Mouse (Mus musculus) inflammation-experienced regulatory T-cells, adult 6 months (primary cell): ENCODE measurements around the gene Myadml2. TPM values are rescaled to one million over a fixed set of nuclear protein-coding genes. Genes with fewer than 3 reads are reported as not detected.

Source experiments
- ATAC-seq: one replicate; pipeline ENCODE4 v1.8.0; 2017
- polyA plus RNA-seq, 3 experiments: library from polyadenylated mRNA; unstranded; fragments of 100-300 nt; shearing (Covaris generic); gene quantifications; one replicate each; pipeline ENCODE4 v1.2.1; 2017

Gene Myadml2
- polyA plus RNA-seq, 3 experiments from 2014 or later, result not detected

DNA sequence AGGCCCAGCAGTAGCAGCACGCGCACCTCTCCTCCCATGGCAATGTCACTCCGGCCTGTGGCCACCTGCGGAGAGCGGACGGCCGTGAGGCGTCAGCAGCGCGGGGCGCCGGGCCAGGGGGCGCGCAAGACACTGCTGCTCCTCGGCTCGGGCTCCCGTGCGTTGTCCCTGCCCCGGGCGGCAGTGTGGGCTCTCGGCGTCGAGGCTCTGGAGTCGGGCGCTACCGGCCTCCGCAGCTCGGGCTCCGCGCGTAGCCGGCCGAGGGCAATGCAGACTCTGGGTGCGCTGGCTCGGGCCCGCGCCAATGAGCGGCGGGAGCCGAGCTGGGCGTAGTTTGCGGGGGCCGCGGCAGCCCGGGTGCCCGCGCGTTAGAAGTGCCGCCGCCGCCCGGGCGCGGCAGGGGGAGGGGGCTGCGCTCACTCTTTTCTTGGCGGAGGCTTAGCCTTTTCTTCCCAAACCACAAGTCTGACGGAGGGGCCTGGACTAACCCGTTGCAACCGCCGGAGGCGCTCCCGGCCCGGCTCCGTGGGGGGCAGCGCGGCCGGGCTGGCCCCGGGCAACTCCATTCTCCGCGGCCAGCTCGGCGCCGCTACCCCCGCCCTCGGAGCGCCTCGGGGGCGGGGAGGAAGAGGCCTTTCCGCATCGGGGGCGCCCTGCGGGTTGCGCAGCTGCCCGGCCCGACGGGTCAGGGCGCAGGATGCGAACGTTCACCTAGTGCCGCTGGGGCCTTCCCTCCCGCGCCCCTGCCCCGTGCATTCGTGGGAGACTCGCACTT, 12.5 kb upstream of the Myadml2 start:
- no peak for ATAC-seq

DNA sequence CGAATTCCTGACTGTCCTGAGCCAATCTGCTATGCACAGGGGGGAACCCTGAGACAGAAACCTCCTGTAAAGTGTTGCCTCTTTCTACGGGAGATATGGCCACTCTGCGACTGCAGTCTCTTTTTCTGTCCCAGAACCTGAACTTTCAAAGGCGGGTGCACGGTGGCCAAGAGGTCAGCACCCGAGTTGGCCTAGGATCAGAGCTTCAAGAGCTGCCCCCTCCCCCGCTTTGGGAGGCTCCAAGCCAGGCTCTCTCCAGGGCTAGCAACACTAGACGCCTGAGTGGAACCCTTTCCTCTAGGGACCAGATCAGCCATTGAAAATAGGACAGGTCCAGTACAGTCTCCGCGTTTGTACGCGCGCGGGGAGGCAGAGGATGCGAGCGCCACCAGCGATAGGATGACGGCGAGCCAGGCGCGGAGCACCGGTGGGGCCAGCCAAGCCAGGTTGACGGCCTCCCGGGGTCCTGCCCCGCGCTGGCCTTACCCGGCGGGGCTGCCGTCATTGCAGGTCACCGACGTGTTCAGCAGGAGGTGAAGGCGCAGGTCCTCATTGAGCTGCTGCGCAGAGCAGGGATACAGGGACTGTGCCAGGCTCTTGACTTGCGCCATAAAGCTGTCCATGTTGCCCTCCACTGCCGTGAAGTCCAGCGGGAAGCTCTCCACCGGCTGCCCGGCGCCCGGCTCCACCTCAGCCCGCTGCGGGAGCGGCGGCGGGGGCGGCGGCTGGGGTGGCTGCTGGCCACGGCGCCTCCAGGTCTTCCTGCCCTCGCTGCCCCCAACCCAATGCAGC, 11.7 kb upstream of the Myadml2 start:
- no peak for ATAC-seq

DNA sequence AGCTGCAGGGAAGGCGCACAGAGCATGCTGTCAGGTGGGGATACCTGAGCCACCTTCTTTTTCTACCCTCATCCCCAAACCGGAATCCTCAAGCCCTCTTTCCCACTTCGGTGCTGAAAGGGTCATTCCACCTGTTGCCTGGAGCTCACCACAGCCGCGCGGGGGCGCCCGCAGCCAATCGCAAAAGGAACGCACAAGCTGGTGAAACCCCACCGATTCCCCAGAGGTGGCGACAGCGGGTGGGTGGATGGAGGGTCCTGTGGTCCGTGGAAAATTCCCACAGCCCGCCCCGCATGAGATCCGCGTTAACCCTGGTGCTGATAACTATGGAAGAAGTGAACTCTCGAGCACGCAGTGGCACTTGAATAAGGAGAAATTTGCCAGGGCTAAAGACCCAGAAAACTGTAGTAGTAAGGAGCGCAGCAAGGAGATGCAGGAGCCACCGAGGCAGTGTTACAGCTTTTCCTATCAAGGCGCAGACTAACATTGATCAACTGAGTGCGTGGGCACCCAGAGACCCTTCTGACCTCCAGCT, 11.0 kb upstream of the Myadml2 start:
- peak; percentile 48 for ATAC-seq

DNA sequence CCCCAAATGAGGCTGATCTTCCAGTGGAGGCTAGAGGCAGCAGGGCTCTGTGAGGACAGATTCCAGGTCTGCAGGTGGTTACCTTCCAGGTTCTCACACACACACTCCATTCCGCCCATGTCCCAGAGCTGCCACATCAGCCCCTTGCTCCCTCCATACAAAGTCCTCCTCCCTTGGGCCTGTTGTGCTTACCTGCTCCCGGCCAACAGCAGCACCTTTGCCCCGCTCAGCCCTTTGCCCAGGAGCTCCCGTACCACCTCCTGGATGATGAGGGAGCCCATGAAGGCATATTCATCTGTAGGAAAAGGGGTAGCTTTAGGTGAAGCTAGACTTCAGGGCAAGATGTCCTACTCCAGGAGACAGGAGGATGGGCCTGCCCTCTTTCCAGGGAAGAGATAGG, 9.3 kb upstream of the Myadml2 start:
- no peak for ATAC-seq

DNA sequence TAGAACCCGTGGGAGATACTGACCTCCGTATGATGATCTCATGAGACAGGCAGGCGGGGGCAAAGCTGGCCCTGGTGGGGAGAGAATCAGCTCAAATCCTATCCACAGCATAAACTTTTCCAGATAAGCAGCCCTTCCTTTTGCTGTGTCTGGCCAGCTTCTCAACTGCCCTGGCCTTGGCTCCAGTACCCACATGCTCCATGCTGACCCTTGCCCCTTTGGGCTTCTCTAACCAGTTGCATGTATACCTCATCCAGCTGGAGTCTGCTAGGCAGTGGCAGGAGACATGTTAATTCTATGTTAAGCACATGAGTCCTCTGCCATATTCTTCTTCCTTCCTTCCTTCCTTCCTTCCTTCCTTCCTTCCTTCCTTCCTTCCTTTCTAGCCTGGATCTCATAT, 6.8 kb upstream of the Myadml2 start:
- ATAC-seq, result no peak

DNA sequence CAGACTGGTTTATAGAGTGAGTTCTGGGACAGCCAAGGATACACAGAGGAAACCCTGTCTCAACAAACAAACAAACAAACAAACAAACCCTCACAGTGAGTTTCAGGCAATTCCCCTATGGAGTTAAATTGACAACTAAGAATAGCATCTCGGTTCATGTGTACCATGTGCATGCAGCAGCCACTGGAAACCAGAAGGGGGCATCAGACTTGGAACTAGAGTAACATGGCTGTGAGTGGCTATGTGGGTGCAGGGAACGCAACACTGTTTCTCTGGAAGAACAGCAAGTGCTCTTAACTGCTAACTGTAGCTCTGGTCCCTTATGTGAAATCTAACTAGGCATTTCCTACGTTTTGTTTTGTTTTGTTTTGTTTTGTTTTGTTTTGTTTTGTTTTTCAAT, 3.9 kb upstream of the Myadml2 start:
- ATAC-seq, result no peak

DNA sequence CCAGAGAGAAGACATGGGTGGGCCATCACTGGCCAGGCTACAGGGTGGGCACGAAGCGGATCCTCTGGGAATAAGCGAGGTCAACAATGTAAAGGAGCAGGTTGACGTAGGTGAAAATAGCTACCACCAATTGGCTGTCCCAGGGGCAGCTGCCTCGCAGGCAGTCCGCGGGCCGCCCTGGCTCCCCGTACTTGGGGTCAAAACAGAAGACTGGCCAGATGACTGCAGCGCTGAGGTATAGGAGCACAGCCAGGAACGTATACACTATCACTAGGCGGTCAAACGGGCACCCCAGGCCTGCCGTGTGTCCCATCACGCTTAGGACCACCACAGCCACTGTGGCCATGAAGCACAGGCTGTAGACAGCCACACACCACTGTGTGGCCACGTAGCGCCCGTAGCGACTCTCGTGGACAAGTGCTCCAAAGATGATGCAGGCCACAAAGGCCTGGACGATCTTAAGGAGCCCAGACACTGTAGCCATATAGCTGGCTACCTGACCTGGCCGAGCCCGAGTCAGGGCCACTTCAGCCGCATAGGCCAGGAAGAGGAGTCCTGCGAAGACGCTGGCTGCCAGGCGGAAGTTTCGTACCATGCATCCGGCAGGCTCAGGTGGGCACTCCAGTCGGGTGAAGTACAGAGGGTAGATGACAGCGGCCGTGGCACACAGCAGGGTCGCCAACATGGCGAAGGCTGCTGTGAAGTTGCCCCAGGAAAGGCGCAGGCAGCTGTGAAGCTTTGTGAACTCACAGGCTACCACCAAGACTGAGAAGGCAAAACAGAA, 719 bp downstream of the Myadml2 start:
- no peak for ATAC-seq

DNA sequence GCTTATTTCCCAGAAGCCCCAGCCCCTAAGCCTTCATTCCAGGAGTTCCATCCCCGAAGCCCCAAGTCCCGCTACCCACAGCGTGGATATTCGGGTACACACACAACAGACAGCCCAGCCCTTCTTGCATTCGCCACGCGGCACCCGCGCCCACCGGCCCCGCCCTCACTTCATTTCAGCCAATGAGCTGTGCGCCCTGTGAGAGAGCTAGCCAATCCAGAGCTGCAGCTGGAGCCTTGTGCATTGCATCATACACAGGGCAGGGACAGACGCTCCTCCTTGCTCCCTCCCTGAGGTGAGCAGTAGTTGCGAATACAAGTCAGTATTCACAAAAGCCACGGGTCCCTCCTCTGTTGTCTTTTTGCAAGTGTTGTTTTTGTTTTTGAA, 4.4 kb downstream of the Myadml2 start, which contains the start of gene Pycr1:
Pycr1 (minus strand) TSS at position 169 of the 387 bp plus-strand sequence.
- ATAC-seq, result peak; percentile 100

DNA sequence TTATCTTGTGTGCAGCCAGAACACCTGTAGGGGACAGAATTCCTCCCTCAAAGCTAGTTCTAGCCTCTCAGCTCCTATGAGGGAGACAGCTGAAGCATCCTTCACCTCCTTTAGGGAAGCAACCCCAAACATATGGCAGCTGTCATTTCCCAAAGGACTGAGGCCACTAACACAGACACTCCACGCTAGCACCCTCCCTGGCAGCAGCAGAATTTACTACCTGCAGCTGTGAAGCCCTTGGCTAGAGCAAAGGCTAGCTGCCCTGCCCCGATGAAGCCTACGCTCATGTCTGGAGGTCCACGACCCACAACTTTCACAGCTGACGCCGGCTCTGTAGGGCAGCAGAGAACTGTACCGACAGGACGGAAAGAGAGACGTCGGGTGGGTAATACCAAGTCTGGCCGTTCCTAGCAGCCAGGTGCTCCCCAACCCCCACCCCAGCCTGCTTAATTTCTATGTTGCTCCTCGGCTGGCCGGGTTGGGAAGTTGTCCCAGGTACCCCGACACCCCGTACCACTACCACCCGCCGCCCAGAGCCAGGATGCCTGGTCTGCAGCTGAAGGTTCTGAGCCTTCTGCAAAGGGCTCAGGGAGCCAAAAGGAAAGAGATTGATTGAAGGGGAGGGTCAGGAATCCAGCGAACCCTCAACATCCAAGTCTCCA, 4.9 kb downstream of the Myadml2 start:
- peak; percentile 39 for ATAC-seq

DNA sequence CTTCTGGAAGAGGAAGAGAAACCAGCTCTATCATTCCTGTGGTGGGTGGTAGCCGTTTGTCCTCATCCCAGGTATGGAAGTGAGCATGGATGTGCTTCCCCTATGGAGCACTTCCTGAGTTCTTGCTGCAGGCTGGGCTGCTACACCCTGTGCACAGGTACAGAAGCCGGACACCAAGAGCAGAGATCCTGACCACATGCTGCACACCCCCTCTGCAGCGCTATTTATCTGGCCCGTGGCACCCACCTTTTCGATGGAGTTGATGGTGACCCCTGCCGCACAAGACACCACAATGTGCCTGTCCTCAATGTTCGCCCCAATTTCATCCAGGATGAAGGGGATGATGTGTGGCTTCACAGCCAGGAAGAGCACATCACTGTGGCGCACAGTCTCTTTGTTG, 6.1 kb downstream of the Myadml2 start:
- no peak for ATAC-seq

DNA sequence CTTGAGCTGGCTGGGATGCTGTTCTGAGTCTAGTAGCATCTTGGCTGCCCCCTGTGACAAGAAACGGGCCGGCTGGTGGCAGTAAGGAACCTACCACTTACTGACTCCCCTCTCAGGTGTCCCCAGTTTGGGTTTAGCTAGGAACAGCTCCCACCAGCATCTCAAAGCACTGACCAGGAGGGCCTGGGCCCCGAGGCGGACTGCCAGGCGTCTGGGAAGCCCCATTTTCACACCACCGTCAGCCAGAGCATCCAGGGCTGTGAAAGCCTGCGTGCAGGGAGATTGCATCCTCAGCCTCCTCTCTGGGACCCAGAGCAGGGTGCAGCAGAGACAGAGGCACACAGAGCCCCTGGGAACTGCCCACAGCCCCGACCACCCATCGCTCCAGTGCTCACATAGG, 6.7 kb downstream of the Myadml2 start:
- ATAC-seq, result no peak

DNA sequence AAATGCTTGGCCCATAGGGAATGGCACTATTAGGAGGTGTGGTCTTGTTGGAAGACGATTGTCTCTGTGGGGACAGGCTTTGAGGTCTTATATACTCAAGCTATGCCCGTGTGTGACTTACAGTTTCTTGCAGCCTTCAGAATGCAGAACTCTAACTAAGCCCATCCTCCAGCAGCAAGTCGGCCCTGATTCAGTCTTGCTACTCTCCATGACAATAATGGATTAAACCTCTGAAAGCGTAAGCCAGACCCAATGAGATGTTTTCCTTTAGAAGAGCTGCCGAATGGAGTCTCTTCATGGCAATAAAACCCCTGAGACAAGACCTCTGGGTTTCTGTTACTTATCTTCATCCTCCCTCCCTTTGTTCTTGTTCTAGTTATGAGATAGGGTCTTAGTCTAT, 13.1 kb downstream of the Myadml2 start:
- no peak for ATAC-seq

DNA sequence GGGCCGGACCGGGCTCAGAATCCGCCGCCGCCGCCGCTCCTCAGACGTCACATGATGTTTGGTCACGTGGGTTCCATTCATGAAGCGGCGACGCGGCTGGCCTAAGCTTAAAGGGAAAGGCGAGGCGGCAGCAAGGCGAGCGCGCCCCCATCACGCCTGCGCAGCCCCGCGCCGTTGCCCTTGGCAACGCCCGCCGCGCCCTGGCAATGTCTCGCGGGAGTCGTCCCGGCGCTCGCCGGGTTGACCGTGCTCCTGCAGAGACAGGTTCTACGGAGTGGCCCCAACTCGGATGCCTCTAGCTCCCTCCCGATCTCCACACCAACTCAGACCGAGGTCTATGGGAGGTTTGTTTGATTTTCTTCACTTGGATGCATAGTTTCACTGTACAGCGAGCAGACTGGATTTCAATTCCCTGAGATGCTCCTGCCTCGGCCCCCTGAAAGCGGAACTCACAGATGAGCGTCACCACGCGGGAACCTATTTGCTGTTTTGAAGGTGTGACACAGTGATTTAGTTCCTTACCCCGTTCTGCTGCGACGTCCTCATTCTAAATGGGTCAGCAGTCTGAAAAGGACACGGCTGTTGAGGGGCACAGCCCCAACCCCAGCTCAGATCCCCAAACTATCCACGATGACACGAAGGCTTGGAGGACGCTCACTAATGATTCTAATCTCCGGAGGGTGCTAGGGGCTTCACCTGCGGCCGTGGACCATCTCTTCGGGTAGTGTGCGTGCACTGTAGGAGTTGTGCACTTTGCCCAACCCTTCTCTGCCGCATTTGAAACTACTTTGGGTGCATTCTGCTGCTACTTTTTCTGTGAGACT, 14.2 kb downstream of the Myadml2 start, which contains the start of gene Mafg:
Mafg (minus strand) TSS at position 81 of the 824 bp plus-strand sequence.
- peak; percentile 57 for ATAC-seq

DNA sequence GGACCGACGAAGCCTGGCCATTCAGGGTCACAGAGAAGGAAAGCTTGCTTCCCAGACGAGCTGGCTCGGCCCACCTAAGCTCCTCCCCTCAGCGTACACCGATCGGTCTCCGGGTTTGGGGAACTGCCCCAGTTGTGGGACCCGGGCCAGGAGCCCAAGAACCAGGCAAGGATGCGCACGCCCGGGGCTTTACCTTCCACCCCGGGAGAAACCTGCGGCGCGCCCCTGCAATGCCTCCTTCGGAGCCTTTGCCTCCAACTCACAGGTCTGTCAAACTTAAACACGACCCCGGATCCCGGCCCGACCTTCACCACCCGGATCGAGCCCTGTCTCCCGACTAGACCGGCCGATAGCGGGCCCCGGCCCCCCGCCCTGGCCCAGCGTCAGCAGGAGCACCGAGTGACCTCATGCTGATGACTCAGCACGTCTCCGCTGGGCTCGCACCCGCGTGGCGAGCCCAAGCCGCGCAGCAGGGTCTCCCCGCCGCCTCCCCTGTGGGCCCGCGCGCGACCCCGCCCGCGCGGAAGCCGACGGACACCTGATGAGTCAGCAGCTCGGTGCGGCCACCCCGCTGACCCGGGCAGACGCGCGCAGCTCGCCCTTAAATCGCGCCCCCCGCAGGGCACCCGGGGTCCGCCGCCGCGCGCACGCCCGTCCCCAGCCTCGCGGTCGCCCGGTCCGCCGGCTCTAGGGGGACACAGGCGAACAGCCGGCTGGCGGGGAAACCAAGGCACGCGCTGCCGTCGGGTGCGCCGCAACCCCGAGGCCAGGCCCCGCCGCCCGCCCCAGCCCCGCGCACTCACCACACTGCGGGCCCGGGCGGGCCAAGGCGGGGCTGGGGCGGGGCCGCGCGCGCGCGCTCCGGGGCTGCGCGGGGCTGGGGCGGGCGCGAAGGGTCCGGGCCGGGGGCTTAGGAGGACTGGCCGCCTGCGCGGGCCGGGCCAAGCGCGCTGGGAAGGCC, 15.1 kb downstream of the Myadml2 start:
- no peak for ATAC-seq

DNA sequence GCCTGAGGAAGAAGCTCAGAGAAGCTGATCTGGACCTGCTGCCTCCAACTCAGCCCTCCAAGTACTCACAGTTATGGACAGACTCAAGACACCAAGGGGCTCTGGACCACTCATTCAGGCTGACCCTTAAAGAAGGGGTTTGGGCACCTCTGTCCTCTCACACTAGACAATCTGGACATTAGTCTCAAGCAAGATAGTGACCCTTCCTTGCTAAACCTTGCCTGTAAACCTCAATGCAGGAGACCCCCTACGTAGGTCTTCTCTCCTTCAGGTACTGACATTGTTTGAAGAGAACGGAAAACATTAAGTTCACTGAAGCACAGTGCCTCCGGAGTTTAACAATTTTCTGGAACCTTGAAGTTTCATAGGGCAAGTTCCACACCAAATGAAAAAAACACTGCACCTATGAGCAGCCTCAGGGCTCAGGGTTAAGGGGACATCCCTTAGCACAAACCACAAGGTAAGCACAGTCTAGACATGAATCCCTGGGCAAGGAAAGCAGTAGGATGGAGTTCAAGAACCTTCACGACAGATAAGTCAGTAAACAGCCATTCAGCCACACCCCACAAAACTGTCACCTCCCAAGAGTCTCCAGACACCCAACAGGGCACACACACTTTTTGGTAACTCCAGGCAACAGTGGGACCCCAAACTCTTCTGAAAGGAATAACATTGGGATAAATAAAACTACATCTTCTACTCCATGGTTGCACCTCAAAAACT, 16.1 kb downstream of the Myadml2 start:
- no peak for ATAC-seq

DNA sequence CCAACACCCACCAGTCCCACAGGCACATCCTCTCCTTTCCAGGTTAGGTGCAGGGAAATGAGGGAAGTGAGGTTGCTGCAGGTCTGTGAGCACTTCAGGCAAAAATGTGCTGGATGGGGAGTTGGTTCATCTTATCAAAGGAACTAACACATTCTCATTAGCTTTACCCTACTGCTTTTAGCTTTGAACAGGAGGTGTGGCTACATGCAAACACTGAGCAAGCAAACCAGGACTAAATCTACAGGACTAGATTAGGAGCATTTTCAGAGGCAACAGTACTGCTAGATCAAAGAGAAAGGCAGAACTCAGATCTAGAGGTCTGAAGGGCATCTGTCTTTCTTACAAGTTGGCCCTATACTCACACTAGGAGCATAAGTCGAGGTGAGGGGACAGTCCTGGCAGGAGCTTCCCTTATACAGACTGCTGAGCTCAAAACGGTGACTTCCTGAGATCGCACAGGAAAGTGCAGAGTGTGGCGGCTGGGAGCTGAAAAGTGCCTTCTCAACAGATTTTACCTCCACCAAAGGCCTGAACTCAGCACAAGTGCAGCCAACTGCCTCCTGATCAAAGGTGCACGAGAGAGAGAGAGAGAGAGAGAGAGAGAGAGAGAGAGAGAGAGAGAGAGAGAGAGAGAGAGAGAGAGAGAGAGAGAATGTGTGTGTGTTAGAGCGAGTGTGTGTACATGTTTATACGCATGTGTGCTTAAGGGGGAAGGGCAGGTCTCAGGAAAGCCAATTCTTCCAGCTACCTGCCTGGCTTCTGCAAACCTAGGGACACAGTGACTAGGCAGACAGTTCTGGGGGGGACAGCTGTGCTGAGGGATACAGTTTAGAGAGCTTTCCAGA, 16.9 kb downstream of the Myadml2 start:
- ATAC-seq, result peak; percentile 52

DNA sequence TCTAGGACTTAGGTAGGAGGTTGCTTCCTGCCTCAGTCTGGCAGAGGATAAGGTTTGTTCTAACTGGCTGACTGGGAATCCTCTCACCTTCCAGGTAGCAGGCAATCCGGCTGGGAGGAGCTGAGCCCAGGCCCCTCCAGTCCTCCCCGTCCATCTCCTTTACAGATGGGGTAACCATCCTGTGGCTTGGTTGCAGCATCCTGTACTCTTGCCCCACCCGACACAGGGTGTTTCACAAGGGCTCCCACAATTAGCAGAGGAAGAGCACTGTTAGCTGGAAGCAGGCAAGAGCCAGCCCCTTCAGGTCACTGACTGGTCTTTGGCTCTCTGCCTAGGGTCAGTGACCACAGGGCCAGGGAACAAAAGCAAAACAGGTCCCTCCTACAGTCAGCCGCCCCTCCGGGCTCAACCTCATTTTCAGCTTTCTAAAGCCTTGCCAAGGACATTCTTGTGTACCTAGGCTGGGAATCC, 17.5 kb downstream of the Myadml2 start:
- no peak for ATAC-seq

DNA sequence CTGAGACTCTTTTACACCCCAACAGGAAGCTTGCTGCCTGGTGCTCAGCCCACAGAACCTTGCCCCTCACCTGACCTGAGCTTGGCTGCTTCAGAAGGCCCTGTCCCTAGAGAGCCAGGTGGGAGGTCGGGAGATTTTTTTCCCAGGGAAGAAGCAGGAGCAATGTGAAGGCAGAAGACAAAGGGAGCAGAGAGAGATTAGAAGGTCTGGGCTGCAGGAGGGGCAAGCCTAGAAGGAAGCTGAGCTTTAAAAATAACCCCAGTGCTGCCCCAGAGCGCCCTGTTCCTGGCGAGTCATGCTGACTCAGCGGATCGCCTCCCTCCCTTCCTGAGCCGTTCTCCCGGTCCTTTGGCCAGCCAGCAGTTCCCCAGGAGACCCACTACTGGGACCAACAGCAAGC, 18.0 kb downstream of the Myadml2 start:
- no peak for ATAC-seq
